Mouse (Mus musculus) WW6 (cell line): ENCODE measurements around the gene Plcd3.

Experiments used
- DNase-seq: peaks from one replicate; pipeline ENCODE4 v3.0.0-alpha.2; 2013; ENCODE audit warnings: low read depth, low spot score

Gene Plcd3

DNA sequence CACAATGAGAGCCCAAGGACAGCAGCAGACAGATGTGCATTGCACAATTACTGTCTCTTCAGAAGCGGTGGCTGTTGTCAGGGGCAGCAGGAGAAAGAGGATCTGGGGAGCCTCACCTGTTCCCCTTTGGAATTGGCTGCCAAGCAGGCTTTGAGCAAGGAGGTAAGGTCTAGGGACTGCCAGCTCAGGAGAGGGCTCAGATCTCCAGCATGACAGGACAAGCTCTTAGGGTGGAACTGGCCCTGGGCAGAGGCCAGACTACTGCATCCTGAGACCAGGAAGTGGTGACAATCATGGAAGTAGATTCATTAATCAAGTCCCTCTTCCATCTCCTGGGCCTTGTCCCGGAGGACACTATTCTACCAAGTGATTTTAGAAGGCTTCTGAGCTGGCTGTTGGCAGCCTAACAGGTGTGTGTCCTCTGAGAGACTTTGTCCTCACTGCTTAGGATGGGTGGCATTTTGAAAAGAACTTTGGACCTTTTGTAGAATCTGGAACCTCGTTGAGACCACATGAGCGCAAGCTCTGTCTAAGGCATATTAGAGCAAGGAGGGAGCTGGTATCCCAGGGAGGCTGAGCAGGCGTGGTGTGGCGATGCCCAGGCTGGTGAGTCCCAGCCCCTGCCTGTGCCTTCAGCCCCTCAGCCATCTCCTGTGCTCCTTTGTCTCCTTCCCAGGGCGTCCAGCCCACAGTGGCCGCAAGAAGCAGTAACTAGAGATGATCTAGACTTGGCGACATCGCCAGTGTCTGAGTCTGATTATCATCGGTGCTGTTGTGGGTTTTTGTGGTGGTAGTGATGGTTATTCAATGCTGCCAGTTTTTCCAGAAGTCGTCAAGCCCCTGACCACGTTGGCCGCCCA lies 35.0 kb downstream of the Plcd3 start:
- no peak for DNase-seq

GRCm38 (mm10) chr11:103058499-103059085 lies 42.9 kb downstream of the Plcd3 start:
- no peak for DNase-seq

GRCm38 (mm10) chr11:103056636-103057035 lies 44.8 kb downstream of the Plcd3 start:
- DNase-seq = no peak

- peak; percentile 68 for DNase-seq
Observed at GRCm38 (mm10) chr11:103054798-103055197, 46.7 kb downstream of the Plcd3 start.

GRCm38 (mm10) chr11:103053191-103054076 lies 48.0 kb downstream of the Plcd3 start:
- DNase-seq = no peak

- no peak for DNase-seq
Observed at GRCm38 (mm10) chr11:103052078-103052477, 49.4 kb downstream of the Plcd3 start.

DNA sequence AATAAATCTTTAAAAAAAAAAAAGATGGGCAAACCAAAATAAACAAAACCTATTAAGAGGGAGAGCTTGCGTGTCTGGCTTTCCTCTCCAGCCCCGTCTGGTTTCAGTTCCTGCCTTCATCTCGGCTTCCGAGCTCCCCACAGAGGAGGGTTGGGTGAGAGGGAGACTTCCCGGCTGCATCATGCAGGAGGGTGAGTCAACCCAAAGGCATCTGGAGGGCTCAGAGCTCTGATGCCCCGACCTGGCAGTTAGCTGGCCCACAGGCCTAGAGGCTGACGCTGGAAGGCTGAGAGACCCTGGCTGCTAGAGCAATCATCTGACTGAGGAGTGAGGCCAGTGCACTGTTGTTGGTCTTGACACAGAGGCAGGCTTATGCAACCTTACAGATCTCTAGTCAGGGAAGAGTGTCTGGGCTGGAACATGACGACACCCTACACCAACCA lies 50.2 kb downstream of the Plcd3 start:
- DNase-seq = no peak

GRCm38 (mm10) chr11:103050153-103050552 lies 51.3 kb downstream of the Plcd3 start:
- no peak for DNase-seq

- no peak for DNase-seq
Observed at GRCm38 (mm10) chr11:103049611-103050010, 51.8 kb downstream of the Plcd3 start.

GRCm38 (mm10) chr11:103046286-103046685 lies 55.2 kb downstream of the Plcd3 start:
- no peak for DNase-seq

- DNase-seq = no peak
Observed at GRCm38 (mm10) chr11:103043982-103044381, 57.5 kb downstream of the Plcd3 start.

DNA sequence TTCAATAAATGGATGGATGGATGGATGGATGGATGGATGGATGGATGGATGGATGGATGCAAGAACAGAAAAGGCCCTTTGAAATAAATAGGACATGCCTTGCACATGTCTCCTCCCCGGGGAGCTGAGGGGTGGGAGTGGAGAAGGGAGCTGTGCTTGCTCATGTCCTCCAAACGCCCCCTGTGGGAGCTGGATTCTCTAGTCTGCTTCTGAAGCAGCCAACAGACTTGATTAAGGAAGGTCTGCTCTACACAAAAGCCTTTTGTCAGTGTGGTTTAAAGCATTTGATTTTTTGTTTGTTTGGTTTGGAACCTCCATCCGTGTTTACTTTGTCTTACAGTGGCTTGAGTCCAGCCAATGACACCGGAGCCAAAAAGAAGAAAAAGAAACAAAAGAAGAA lies 58.6 kb downstream of the Plcd3 start:
- DNase-seq = peak; percentile 47

DNA sequence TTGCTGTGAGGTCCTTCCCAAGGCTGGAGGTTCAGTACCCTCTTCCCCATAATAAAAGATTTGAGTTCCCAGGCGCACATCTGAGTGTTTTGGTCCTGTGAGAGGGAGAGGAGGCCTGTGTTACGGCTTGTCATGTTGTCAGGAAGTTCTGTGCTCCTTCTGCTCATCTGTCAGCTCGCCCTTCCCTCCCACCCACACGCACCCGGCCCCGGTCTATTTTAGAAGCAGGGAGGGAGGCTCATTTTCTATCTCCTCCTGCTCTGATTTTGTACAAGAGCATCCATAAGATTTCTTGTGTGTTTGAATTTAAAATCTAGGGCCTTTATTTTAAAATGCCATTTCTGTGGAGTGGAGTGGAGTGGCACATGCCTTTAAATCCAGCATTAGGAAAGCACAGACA lies 63.4 kb downstream of the Plcd3 start:
- no peak for DNase-seq

DNA sequence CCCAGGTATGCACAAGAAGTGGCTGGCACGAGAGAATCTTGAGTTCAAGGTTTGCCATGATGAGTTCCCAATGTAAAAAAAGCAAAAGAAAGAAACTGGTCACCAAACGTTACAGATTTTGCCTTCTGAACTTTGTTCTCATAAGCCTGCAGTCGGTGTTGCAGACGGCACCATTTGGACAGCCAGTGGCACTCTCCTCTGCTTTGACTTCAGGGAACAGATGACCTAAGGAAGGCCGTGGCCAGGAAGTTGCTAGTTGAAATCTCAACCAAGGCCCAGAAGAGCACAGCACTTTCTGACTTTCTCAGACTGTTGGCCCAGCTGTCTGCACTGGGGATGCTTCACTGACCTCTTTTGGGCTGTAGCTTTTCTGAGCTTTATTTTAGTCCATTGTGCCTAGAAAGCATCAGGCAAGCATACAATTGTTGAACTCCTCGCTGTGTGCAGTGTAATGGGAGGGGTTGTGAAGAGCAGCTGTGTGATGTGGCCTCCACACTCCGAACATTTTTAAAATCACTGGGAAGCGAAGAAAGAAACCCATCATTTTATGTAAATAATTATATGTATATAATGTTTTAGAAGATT lies 64.5 kb downstream of the Plcd3 start:
- DNase-seq = no peak

DNA sequence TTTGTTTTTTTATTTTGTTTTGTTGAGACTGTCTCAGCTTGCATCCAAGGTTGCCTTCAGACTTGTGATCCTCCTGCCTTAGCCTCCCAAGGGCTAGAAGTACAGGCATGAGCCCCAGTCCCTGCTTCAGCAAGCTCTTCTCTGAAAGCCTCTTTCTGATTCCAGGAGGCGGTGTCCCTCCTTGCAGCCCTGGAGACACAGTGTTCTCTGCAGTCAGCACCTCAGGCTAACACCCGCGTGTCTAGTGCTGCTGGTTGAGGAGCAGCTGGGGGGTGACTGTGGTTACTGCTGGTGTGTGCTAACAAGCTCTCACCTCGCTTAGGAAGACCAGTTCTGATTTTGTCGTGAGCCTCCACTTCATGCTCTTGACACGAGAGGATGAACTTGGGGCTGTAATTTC lies 66.5 kb downstream of the Plcd3 start:
- no peak for DNase-seq

- no peak for DNase-seq
Observed at GRCm38 (mm10) chr11:103033030-103033429, 68.4 kb downstream of the Plcd3 start.

GRCm38 (mm10) chr11:103028176-103028891 lies 73.1 kb downstream of the Plcd3 start, which contains the start of the genes Nmt1 and Dcakd:
Nmt1 (plus strand) TSS chr11:103028190.
Dcakd (minus strand) TSS chr11:103028333.
- peak; percentile 97 for DNase-seq

- no peak for DNase-seq
Observed at GRCm38 (mm10) chr11:103027570-103028175, 73.8 kb downstream of the Plcd3 start.

GRCm38 (mm10) chr11:103026901-103027300 lies 74.6 kb downstream of the Plcd3 start:
- DNase-seq = no peak

DNA sequence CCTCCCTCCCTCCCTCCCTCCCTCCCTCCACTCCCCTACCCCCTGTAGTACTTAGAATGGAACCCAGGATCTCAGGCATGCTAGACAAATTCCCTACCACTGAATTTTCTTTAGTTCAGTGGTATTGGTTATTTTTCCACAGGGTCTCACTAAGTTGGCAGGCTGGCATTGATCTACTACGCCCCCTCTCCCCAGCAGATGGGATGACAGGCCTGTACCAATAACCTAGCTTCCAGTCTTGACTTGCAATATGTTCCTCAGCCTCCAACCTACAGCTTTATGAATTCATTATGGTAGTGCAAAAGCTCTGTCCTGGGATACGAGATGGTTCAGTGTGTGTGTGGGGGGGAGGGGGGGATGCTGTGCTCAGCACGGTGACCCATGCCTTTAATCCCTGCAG lies 77.5 kb downstream of the Plcd3 start:
- no peak for DNase-seq
